Mouse (Mus musculus): ENCODE measurements around the gene Galnt10. TPM values are rescaled to one million over a fixed set of nuclear protein-coding genes. Genes with fewer than 3 reads are reported as not detected.
A peak's percentile ranks its signal among the peaks of the same experiment; 100 is the strongest.

The Galnt10 gene
- polyA plus RNA-seq (2015; fragmentation: Nextera tagmentation; extraction: Ambion mirVana) = 16.9 and 17.8 TPM in 2 replicates

DNA sequence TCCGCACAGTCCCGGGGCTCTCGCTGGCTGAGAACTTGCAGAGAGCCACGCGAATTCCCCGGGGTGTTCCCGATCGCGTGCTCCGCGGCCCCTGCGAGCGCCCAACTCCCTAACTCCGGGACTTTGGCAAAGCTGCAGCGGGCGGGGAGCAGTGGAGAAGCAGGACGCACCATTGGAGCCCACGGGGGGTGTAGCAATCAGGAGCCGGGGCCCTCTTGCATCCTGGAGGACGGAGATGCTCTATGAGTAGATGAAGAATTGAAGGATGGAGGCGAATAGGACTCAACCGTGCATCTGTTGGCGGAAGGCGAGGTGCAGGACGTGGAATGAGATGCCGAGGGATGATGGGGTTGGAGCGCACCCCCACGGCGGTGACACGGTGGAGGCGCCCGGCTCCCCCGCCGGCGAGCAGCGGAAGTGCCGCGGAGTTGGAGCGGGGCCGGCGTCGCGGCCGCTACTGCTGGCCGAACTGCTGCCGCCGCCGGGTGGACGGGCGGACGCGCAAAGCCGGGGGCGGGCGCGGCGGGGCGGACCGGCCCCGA is at the start of gene Galnt10:
Galnt10 (plus strand) TSS at position 425 of the 542 bp plus-strand sequence.
- under 1% methylated on average over 57 of the region's 60 CpGs for WGBS
- peak within 1 kb of the TSS; percentile 96 for H3K9ac ChIP-seq (ENCODE audit: low read depth, low read length)
- H3K9me3 ChIP-seq (ENCODE audit: control insufficient read depth, low read length) = no peaks in the 10 kb centered on the region
- no peaks in the 10 kb centered on the region for H3K36me3 ChIP-seq (ENCODE audit: control insufficient read depth, insufficient read depth, low read length)
- peak within 1 kb of the TSS; percentile 79 for H3K4me2 ChIP-seq (ENCODE audit: low read depth, low read length)
- ATAC-seq = peak; percentile 95
- H3K27ac ChIP-seq (ENCODE audit: low read length) = peak within 1 kb of the TSS; percentile 73
- H3K4me1 ChIP-seq (ENCODE audit: control insufficient read depth, insufficient read depth, low read length) = peaks cover 11% of the 10 kb centered on the region; the same call in 1 of the 2 replicates
- H3K4me3 ChIP-seq (ENCODE audit: low read length) = peak within 1 kb of the TSS; percentile 90
- no peaks in the 10 kb centered on the region for H3K27me3 ChIP-seq (replicated peaks; ENCODE audit: control insufficient read depth, insufficient read depth, low read length)

DNA sequence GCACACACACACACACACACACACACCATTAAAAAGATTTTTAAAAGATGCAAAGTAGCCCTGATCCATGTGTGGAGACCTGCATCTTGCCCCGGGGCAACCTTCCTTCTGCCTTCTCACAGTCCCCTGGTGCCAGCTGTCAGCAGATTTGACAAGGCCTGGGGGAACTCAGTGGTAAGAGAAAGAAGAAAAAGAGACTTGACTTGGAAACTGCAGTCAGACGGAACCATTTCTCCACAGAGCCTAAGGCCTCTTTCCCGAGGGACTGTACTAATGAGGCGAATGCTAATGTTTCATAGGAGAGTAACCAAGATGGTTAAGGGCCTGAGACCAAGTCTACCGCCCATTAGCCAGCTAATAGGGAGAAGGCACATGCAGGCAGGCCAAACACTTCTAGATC is 49.3 kb upstream of the Galnt10 start:
- no peaks in the 10 kb centered on the region for H3K27me3 ChIP-seq (replicated peaks; ENCODE audit: control insufficient read depth, insufficient read depth, low read length)
- no peak overlapping the region for H3K4me3 ChIP-seq (ENCODE audit: low read length)
- no peaks in the 10 kb centered on the region for H3K9me3 ChIP-seq (ENCODE audit: control insufficient read depth, low read length)
- H3K27ac ChIP-seq (ENCODE audit: low read length) = no peak overlapping the region
- peaks cover 3% of the 10 kb centered on the region; the same call in 1 of the 2 replicates for H3K4me1 ChIP-seq (ENCODE audit: control insufficient read depth, insufficient read depth, low read length)
- WGBS = 89% methylated on average over 5 of the region's 5 CpGs
- no peak overlapping the region for H3K4me2 ChIP-seq (ENCODE audit: low read depth, low read length)
- no peak for ATAC-seq
- H3K36me3 ChIP-seq (ENCODE audit: control insufficient read depth, insufficient read depth, low read length) = no peaks in the 10 kb centered on the region
- no peak overlapping the region for H3K9ac ChIP-seq (ENCODE audit: low read depth, low read length)

DNA sequence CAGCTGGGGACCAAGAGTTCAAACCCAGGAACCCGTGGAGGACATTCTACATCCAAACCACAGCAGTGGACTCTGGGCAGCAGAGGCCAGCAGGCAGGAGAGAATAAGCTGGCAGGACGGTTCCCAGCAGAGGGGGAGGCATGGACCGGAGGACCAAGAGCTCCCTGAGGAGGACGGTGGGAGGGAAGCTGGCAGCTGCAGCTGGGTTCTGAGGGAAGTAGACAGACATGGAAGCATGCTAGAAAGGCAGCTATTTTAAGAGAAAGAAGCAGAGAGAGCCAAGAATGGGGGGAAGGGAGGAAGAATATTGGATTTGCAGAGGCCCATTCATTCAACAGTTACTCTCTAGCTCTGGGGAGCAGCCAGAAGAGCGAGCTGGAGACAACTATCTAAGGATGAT is 47.1 kb upstream of the Galnt10 start:
- no peak overlapping the region for H3K4me3 ChIP-seq (ENCODE audit: low read length)
- peak; percentile 48 for ATAC-seq
- no peaks in the 10 kb centered on the region for H3K27me3 ChIP-seq (replicated peaks; ENCODE audit: control insufficient read depth, insufficient read depth, low read length)
- H3K4me2 ChIP-seq (ENCODE audit: low read depth, low read length) = no peak overlapping the region
- no peak overlapping the region for H3K9ac ChIP-seq (ENCODE audit: low read depth, low read length)
- H3K4me1 ChIP-seq (ENCODE audit: control insufficient read depth, insufficient read depth, low read length) = peaks cover 3% of the 10 kb centered on the region; the same call in 1 of the 2 replicates
- no peak overlapping the region for H3K27ac ChIP-seq (ENCODE audit: low read length)
- 48% methylated on average over 5 of the region's 5 CpGs for WGBS
- no peaks in the 10 kb centered on the region for H3K9me3 ChIP-seq (ENCODE audit: control insufficient read depth, low read length)
- H3K36me3 ChIP-seq (ENCODE audit: control insufficient read depth, insufficient read depth, low read length) = no peaks in the 10 kb centered on the region

DNA sequence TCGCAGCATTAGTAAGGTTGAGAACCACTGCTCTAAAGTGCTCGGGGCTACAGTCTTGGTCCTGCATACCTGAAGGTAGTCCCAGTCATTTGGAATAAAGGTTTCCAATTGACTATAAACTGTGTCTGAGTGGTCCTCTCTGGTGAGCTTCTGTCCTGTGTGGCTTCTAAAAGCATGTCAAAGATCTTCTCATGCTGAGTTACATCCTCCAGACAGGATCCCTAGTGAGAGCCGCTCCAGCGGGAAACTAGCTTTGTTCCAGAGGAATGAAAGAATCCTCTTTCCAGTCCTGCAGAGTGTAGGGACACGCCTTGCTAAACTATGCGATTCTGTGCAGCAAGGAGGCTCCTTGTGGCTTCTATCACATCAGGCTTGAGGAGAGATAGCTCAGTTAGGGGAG is 45.9 kb upstream of the Galnt10 start:
- H3K27ac ChIP-seq (ENCODE audit: low read length) = no peak overlapping the region
- WGBS = 67% methylated on average over 6 of the region's 6 CpGs

DNA sequence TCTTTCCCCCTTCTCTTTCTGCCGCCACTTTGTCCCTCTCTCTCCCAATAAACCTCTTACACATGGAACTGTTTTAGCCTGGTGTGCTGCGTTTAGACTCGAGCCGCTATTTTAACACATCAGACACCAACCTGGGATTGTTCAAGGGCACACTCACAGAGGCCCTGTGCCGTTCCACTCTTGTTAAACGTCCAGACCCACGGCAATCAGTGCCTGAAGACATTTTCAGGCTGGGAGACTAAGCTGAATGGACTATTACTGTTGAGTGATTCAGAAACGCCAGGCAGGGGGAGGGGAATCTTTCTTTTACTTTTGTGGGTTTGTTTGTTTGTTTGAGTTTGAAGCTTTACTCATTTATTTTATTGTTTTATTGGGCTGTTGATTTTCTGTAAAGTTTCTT is 45.1 kb upstream of the Galnt10 start:
- Histone ChIP-seq H3K4me2 (ENCODE audit: low read depth, low read length) (no peak overlapping the region), H3K36me3 (ENCODE audit: control insufficient read depth, insufficient read depth, low read length) (no peaks in the 10 kb centered on the region), H3K9me3 (ENCODE audit: control insufficient read depth, low read length) (no peaks in the 10 kb centered on the region), H3K4me3 (ENCODE audit: low read length) (no peak overlapping the region), H3K4me1 (ENCODE audit: control insufficient read depth, insufficient read depth, low read length) (peaks cover 3% of the 10 kb centered on the region; the same call in 1 of the 2 replicates), H3K27ac (ENCODE audit: low read length) (no peak overlapping the region), H3K9ac (ENCODE audit: low read depth, low read length) (no peak overlapping the region), H3K27me3 (replicated peaks; ENCODE audit: control insufficient read depth, insufficient read depth, low read length) (no peaks in the 10 kb centered on the region)
- 37% methylated on average over 8 of the region's 8 CpGs for WGBS
- ATAC-seq = no peak

More for the DNA sequence above, 45.9 kb upstream of the Galnt10 start:
- Histone ChIP-seq H3K4me1 (ENCODE audit: control insufficient read depth, insufficient read depth, low read length) (peaks cover 3% of the 10 kb centered on the region; the same call in 1 of the 2 replicates), H3K27me3 (replicated peaks; ENCODE audit: control insufficient read depth, insufficient read depth, low read length) (no peaks in the 10 kb centered on the region), H3K9me3 (ENCODE audit: control insufficient read depth, low read length) (no peaks in the 10 kb centered on the region), H3K9ac (ENCODE audit: low read depth, low read length) (no peak overlapping the region), H3K4me3 (ENCODE audit: low read length) (no peak overlapping the region), H3K4me2 (ENCODE audit: low read depth, low read length) (no peak overlapping the region), H3K36me3 (ENCODE audit: control insufficient read depth, insufficient read depth, low read length) (no peaks in the 10 kb centered on the region)
- ATAC-seq = no peak

DNA sequence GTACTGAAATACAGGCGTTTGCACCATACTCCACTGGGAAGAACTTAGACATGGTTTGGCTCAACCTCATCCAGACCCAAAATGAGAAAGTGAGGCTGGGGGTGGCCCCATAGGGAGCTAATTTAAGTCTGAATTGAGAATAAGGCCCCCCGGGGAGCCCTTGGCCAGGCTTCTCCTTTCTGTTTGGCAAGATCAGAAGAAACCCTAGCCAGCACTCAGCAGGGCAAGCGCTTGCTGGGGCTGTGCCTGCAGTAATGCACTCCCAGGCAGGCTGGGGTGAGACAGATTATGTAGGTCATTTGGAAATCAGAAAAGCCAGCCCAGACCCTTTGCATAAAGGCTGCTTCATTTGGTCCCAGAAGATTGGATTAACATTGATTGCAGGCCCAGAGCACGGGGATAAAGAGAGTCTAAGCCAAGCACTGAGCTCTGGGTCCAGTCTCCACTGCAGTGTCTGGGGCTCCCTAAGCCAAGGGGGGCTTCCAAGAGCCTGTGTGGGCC is 44.6 kb upstream of the Galnt10 start:
- Histone ChIP-seq H3K36me3 (ENCODE audit: control insufficient read depth, insufficient read depth, low read length) (no peaks in the 10 kb centered on the region), H3K27me3 (replicated peaks; ENCODE audit: control insufficient read depth, insufficient read depth, low read length) (no peaks in the 10 kb centered on the region), H3K4me3 (ENCODE audit: low read length) (no peak overlapping the region), H3K9ac (ENCODE audit: low read depth, low read length) (no peak overlapping the region), H3K9me3 (ENCODE audit: control insufficient read depth, low read length) (no peaks in the 10 kb centered on the region), H3K4me2 (ENCODE audit: low read depth, low read length) (no peak overlapping the region), H3K4me1 (ENCODE audit: control insufficient read depth, insufficient read depth, low read length) (peaks cover 3% of the 10 kb centered on the region; the same call in 1 of the 2 replicates), H3K27ac (ENCODE audit: low read length) (no peak overlapping the region)
- WGBS = 38% methylated on average over 4 of the region's 4 CpGs
- ATAC-seq = no peak

DNA sequence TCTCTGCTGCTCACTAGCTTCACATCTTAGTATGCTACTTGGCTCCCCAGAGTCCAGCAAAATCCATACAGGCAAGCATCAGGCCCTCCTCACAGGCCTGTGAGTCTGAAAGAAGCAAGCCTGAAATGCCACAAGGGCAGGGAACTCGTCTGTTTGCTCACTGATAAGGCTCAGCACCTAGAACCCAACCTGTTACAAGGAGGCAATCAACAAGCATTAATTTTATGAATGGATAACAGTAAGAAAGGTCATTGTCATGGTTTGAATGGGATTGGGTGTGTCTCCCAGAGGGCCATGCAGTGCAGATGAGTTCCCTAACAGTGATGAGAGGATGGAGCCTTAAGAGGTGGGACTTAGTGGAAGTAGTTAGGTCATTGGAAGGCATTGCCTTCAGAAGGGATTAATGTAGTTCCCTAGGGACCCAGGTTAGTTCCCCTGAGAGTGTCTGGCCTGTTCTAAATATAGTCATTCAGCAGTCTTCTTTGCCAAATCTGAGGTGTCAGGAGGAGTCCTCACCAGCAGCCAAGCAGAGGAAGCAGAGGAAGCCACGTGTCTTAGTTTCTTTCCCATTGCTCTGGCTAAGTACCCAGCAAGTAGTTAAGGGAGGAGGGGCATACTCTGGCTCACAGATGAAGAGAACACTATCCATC is 43.3 kb upstream of the Galnt10 start:
- Histone ChIP-seq H3K27ac (ENCODE audit: low read length) (no peak overlapping the region), H3K36me3 (ENCODE audit: control insufficient read depth, insufficient read depth, low read length) (no peaks in the 10 kb centered on the region), H3K9ac (ENCODE audit: low read depth, low read length) (no peak overlapping the region), H3K4me2 (ENCODE audit: low read depth, low read length) (no peak overlapping the region), H3K4me3 (ENCODE audit: low read length) (no peak overlapping the region), H3K9me3 (ENCODE audit: control insufficient read depth, low read length) (no peaks in the 10 kb centered on the region), H3K27me3 (replicated peaks; ENCODE audit: control insufficient read depth, insufficient read depth, low read length) (no peaks in the 10 kb centered on the region), H3K4me1 (ENCODE audit: control insufficient read depth, insufficient read depth, low read length) (peaks cover 3% of the 10 kb centered on the region; the same call in 1 of the 2 replicates)
- WGBS = 70% methylated on average over 2 of the region's 2 CpGs
- ATAC-seq = no peak

DNA sequence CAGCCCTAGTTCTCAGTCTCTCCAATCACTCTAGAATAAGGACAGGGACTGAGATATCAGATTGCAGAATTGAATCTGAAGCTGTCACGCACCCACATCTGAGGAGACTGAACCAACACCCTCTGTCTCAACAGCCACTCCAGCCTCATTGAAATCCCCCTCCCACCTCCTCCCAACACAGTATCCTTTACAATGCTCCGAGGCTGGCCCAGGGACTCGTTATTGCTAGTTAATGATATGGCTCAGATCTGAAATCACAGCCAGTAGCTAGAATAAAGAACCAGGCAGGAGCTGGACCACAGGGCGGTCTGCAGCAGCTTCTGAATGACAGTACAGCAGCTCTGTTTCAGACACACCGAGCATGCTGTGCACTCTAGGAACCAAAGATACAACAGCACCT is 40.2 kb upstream of the Galnt10 start:
- no peak overlapping the region for H3K27ac ChIP-seq (ENCODE audit: low read length)
- no peak overlapping the region for H3K4me3 ChIP-seq (ENCODE audit: low read length)
- H3K9ac ChIP-seq (ENCODE audit: low read depth, low read length) = no peak overlapping the region
- H3K27me3 ChIP-seq (replicated peaks; ENCODE audit: control insufficient read depth, insufficient read depth, low read length) = no peaks in the 10 kb centered on the region
- WGBS = 58% methylated on average over 5 of the region's 5 CpGs
- H3K36me3 ChIP-seq (ENCODE audit: control insufficient read depth, insufficient read depth, low read length) = no peaks in the 10 kb centered on the region
- no peaks in the 10 kb centered on the region for H3K4me1 ChIP-seq (ENCODE audit: control insufficient read depth, insufficient read depth, low read length)
- no peak for ATAC-seq
- no peaks in the 10 kb centered on the region for H3K9me3 ChIP-seq (ENCODE audit: control insufficient read depth, low read length)
- no peak overlapping the region for H3K4me2 ChIP-seq (ENCODE audit: low read depth, low read length)

DNA sequence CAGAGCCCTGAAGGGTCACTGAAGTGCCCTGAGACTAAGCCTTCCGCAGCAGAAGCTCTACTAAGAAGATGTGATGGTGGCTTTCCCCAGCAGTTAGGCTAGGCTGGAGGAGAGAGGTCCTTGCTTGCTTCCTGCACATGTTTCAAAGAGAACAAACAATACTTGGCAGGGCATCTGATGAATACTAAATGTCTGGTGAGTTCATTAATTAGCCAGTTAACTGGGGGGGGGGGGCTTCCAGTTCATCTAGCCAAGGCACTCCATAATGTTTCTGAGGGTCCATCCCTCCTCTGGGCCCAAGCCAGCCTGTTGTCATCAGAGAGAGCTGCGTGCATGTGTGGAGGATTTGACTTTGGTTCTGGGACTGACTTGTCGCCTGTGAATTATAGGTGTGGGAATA is 39.6 kb upstream of the Galnt10 start:
- H3K9ac ChIP-seq (ENCODE audit: low read depth, low read length) = no peak overlapping the region
- no peak for ATAC-seq
- H3K4me1 ChIP-seq (ENCODE audit: control insufficient read depth, insufficient read depth, low read length) = no peaks in the 10 kb centered on the region

More for the DNA sequence above, 39.6 kb upstream of the Galnt10 start:
- Histone ChIP-seq H3K9me3 (ENCODE audit: control insufficient read depth, low read length) (no peaks in the 10 kb centered on the region), H3K36me3 (ENCODE audit: control insufficient read depth, insufficient read depth, low read length) (no peaks in the 10 kb centered on the region), H3K4me2 (ENCODE audit: low read depth, low read length) (no peak overlapping the region), H3K27me3 (replicated peaks; ENCODE audit: control insufficient read depth, insufficient read depth, low read length) (no peaks in the 10 kb centered on the region), H3K27ac (ENCODE audit: low read length) (no peak overlapping the region), H3K4me3 (ENCODE audit: low read length) (no peak overlapping the region)
- 76% methylated on average over 3 of the region's 3 CpGs for WGBS
